Mouse (Mus musculus): ENCODE results near the gene Afmid.
A peak's percentile ranks its signal among the peaks of the same experiment; 100 is the strongest.
"Not testable (repeated sequence)": the region's sequence is repeated elsewhere in the genome, so short reads cannot be mapped to it uniquely, and the experiment has no call there.

The Afmid gene

GRCm38 (mm10) chr11:117794035-117794551 is 31.6 kb upstream of the Afmid start:
- no peak for DNase-seq (ENCODE audit: low spot score)

DNA sequence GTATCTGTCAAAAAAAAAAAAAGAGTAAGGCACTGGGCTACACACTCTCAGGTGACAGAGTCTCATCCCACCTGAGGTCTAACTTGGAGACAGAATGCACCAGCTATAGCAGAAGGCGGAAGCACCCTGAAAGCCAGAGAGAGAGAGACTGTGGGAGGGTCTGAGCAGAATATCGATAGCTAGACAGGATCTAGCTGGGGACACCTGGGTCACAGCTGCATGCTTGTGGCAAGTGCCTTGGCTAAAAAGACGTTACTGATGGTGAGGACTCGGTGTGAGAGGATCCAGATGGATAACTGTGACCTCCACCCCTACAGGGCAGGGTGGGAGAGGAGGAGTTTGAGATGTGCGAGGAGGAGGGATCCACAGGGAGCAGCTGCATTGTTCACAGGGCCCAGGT is 28.8 kb upstream of the Afmid start:
- no peak for DNase-seq (ENCODE audit: low spot score)

DNA sequence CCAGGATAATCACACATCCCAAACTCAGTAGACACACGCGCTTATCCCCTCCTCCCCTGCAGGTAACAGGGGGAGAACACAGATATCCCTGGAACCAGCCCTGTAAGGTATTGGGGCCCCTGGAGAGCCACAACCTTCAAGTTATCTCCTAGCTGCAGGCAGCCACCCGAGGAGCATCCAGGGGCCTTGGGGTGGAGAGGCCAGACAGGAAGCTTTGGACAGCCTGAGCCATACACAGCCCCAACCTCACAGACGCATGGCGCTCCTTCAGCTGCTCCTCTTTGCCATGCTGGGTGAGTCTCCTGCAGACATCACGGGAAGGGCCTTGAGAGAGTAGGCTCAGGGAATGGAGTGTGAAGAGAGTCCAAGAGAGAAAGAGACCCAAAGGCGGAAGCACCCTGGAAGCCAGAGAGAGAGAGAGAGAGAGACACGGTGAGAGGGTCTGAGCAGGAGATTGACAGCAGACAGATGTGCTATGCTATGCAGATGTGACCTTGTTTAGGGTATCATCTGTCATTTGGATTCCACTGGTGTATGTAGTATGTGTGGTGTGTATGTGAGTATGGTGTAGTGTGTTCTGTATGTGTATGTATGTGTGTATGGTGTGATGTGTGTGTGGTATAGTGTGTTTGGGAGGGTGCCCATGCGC is 28.1 kb upstream of the Afmid start, which contains the start of gene 6030468B19Rik:
Gene 6030468B19Rik (plus strand): TSS at position 150 of the 649 bp plus-strand sequence.
- no peak for DNase-seq (ENCODE audit: low spot score)

- no peak for DNase-seq (ENCODE audit: low spot score)
Observed at GRCm38 (mm10) chr11:117798160-117798541, 27.6 kb upstream of the Afmid start.

DNA sequence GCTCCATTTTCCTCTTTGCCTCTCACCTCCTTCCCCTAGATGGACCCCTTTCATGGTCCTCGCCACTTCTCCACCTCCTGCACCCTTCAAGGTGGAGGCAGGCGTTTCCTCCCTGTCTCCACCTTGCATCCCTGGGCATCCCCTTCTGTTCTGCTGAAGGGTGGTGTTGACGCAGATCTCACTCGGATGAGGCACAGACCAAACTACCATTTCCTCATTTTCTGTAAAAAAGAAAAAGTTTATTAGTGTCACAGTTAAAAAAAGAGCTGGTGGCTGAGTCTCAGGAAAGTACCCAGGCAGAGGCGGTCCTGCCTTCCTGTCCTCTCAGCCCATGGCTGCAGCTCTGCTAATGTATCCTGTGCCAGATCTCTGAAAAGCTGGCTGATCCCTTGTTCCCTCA is 26.6 kb upstream of the Afmid start:
- DNase-seq (ENCODE audit: low spot score), result no peak

- no peak for DNase-seq (ENCODE audit: low spot score)
Observed at GRCm38 (mm10) chr11:117800038-117800437, 25.7 kb upstream of the Afmid start.

DNA sequence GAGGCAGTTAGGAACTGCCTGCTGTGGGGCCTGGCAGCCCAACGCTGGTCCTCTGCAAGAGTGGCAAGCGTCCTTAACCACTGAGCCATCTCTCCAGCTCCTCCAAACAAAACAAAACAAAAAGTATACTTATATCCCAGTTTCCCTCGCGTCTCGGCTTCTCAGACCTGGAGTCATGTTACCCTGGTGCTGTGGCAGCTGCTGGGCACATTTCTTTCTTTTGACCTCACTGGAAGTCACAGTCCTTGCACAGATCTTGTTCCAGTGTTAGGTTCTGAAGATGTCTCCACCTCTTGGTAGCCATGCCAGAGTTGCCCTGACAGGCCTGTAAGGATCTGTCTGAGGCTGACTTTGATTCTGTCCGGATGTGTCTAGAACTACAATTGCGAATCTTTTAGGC is 24.1 kb upstream of the Afmid start:
- DNase-seq (ENCODE audit: low spot score), result no peak

DNA sequence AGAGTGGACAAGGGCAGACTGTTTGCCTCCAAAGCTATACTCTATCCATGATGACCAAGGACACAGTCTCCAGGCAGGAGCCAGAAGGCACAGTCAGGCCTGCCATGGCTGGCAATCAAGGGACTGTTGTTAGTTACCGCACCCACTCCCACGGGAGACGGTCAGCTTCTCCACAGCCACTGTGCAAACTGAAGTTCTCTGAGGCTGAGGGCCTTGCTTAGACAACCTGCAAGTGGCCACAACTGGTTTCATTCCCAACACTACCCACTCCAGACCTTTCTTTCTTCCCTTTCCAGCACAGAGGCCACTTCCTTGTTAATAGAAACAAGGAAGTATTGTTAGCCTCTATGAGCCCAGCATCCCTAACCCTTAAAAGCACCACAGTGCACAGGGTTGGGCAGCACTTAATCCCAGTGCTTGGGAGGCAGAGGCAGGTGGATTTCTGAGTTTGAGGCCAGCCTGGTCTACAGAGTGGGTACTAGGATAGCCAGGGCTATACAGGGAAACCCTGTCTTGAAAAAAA is 22.5 kb upstream of the Afmid start:
- no peak for DNase-seq (ENCODE audit: low spot score)

DNA sequence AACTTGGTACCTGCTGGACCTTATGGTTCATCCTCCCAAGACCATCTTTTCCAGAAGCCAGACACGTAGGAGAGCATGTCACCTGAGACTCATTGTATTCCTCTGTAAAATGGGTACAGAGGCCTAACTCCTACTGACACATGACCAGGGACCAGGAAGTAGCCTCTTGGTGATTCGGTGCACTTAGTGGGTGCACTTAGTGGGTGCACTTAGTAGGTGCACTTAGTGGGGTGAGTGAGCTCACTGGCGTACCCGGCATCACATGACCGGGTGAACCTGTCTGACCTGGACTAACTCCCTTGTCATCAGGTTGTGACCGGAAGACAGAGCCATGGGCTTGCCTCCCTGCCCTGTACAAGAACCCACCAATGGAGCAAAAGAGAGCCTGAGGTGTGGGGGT is 18.9 kb upstream of the Afmid start:
- DNase-seq (ENCODE audit: low spot score), result no peak

DNA sequence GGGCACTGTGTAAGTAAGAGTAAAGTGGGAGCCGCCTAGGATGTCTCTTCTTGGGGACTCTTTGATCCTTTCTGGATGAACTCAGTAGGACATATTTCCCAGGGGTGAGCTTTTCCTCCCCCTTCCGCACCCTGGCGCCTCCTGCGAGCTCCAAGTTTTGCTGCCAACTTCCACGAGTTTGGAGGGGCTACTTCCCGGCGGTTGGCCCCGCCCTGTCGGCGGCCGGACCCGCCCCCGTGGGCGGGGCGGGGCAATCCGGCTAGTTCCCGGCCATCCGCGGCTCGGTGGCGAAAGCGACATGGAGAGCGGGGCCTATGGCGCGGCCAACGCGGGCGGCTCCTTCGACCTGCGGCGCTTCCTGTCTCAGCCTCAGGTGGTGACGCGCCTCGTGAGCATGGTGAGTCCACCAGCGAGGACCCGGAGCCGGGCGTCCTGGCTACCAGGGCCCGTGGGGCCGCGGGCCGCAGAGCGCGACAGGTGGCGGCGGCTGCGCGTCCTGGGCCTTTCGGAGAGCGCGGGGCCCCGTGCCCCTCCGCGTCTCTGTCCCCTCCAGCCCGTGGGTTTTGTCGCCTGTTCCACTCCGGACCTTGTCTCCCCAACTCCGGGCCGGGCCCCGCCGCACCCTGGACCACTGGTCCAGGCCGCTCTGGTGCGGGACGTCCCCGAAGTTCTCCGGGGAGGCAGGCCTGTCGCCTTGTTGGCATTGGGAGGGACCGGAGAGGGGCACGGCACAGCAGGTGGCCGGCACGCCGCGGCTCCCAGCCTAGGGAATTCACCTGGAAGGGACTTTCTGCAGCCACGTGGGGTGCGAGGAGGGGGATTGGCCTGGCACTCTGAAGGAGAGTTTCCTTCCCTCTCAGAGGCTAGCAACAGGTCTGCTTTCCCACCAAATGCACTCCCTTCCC is 16.1 kb upstream of the Afmid start, which contains the start of the genes Gm20708 and Syngr2:
Gene Gm20708 (plus strand): TSS at position 262 of the 905 bp plus-strand sequence.
Gene Syngr2 (plus strand): TSS at position 262 of the 905 bp plus-strand sequence.
- DNase-seq (ENCODE audit: low spot score), result peak; percentile 76

DNA sequence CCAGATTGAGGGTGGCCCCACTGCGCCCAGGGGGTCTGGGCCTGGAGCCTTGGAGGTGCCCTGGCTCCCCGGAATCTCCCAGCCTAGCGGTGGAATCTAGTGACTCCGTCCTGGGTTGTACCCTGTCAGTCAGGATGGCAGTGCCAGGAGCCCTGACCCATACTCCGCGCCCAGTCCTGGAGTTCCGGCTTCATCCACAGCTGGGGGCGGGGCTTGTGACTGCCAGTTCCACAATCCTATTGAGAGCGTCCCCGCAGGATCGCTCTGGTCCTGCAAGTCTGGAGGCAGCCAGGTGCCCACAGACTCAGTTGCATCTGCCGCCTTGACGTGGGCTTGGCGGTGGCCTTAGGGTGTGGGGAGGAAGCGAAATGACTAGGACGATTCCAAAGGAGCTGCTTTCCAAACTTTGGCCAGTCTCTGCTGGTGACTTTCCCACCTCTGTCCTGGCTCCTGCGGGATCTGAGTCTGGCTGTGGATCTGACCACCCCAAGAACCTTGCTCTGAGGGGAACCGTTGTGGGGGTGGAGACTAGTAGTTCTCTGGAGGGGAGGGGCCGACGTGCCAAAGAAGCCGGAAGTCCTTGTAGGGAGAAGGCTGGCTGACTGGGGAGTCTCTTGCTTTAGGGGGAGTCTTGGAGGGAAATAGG is 15.2 kb upstream of the Afmid start:
- peak; percentile 88 for DNase-seq (ENCODE audit: low spot score)

DNA sequence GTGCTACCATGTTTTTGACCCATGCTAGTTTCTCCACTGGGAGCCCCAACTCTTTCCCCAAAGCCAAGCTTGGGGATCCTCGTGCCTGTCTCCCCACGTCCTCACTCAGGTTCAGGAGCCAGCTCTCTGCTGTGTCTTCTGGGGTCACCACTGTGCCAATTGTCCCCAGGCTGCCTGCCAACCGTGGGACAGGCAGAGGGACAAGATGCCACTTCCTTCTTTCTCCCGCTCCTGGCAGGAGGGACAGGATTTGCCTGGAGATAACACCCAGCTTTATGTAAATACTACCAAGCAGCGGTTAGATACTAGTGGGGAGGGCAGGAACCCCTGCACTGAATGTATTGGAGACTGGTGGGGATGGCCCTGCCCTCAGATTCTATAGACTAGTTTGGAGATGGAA is 11.9 kb upstream of the Afmid start:
- DNase-seq (ENCODE audit: low spot score), result no peak

GRCm38 (mm10) chr11:117814704-117815366 is 10.9 kb upstream of the Afmid start:
- no peak for DNase-seq (ENCODE audit: low spot score)

- not testable (repeated sequence) for DNase-seq (ENCODE audit: low spot score)
Observed at GRCm38 (mm10) chr11:117815850-117816249, 9.9 kb upstream of the Afmid start.

GRCm38 (mm10) chr11:117816389-117816996 is 9.2 kb upstream of the Afmid start:
- DNase-seq (ENCODE audit: low spot score), result no peak

GRCm38 (mm10) chr11:117819095-117819494 is 6.6 kb upstream of the Afmid start:
- DNase-seq (ENCODE audit: low spot score), result no peak

- DNase-seq (ENCODE audit: low spot score), result no peak
Observed at GRCm38 (mm10) chr11:117820173-117820572, 5.6 kb upstream of the Afmid start.

- DNase-seq (ENCODE audit: low spot score), result no peak
Observed at GRCm38 (mm10) chr11:117821868-117822267, 3.9 kb upstream of the Afmid start.

- DNase-seq (ENCODE audit: low spot score), result no peak
Observed at GRCm38 (mm10) chr11:117822728-117823241, 2.9 kb upstream of the Afmid start.

- no peak for DNase-seq (ENCODE audit: low spot score)
Observed at GRCm38 (mm10) chr11:117823411-117823810, 2.3 kb upstream of the Afmid start.
